Mouse (Mus musculus): ENCODE measurements at regions not wholly inside any gene's neighbourhood (a gene's known extent, or its start where the extent isn't known, plus 50 kb on each side); places are given as distances from the start of the nearest gene placed in this dataset.

GRCm38 (mm10) chr10:16650120-16650519 is 1072.9 kb upstream of the Cited2 start:
- TF ChIP-seq POLR2A (IDR thresholded peaks at IDR 0.05; ENCODE audit: low read depth, low read length) (no peak), CTCF (IDR thresholded peaks at IDR 0.05; ENCODE audit: borderline replicate concordance, insufficient read depth, low read length) (no peak)
